Mouse (Mus musculus) hindbrain, embryonic 14.5 days (tissue): ENCODE data around the gene E2f7. TPM values are rescaled to one million over a fixed set of nuclear protein-coding genes. Genes with fewer than 3 reads are reported as not detected.

ENCODE experiments used
- ATAC-seq: fragments of 200-750 bp; cut with Nextera tagmentation; 2 replicates; pipeline ENCODE4 v1.8.0; 2017; ENCODE audit warnings: moderate number of reproducible peaks, mild to moderate bottlenecking, moderate TSS enrichment, moderate library complexity; ENCODE audit not compliant: low FRiP score
- DNase-seq: peaks from one replicate; pipeline ENCODE4 v3.0.0-alpha.2; 2015; ENCODE audit warnings: low spot score
- H3K27ac ChIP-seq: fragments of 300-500 bp; sonication (generic); 2 replicates; pipeline ENCODE4 v1.5.1; 2014; ENCODE audit warnings: mild to moderate bottlenecking, moderate library complexity
- H3K27me3 ChIP-seq: fragments of 300-500 bp; sonication (generic); 2 replicates; pipeline ENCODE4 v1.6.1; 2014; ENCODE audit warnings: mild to moderate bottlenecking, low read length, mixed read lengths; ENCODE audit not compliant: control insufficient read depth, insufficient read depth
- H3K36me3 ChIP-seq: fragments of 300-500 bp; sonication (generic); replicated peaks from 2 replicates; pipeline ENCODE4 v1.6.1; 2014; ENCODE audit not compliant: control insufficient read depth, insufficient read depth
- H3K4me1 ChIP-seq: fragments of 300-500 bp; sonication (generic); replicated peaks from 2 replicates; pipeline ENCODE4 v1.6.1; 2014; ENCODE audit warnings: antibody characterized with exemption, low read length, mixed read lengths; ENCODE audit not compliant: control insufficient read depth, insufficient read depth
- H3K4me2 ChIP-seq: fragments of 300-500 bp; sonication (generic); replicated peaks from 2 replicates; pipeline ENCODE4 v1.6.1; 2014; ENCODE audit warnings: mild to moderate bottlenecking, moderate library complexity
- H3K4me3 ChIP-seq: fragments of 300-500 bp; sonication (generic); replicated peaks from 2 replicates; pipeline ENCODE4 v1.5.1; 2014; ENCODE audit warnings: mild to moderate bottlenecking, low read length
- H3K9ac ChIP-seq: fragments of 300-500 bp; sonication (generic); 2 replicates; pipeline ENCODE4 v1.6.1; 2014
- H3K9me3 ChIP-seq: fragments of 300-500 bp; sonication (generic); 2 replicates; pipeline ENCODE4 v1.6.1; 2016; ENCODE audit warnings: low read length; ENCODE audit not compliant: control insufficient read depth
- WGBS: fragments of 180-500 bp; shearing (Covaris S2); extraction: QIAGEN DNeasy Blood & Tissue Kit; methylation state at CpG from one replicate; pipeline ENCODE4 v1.1.7; 2014; 5-methylcytosine and 5-hydroxymethylcytosine counted together
- polyA plus RNA-seq: library from polyadenylated mRNA; unstranded; fragments of >200 nt; fragmentation: Nextera tagmentation; extraction: Ambion mirVana; gene quantifications from 2 replicates; pipeline ENCODE4 v1.2.1, GENCODE M21; 2014

Gene E2f7
- polyA plus RNA-seq, 1 experiment from 2014 or later: 7.3 TPM

DNA sequence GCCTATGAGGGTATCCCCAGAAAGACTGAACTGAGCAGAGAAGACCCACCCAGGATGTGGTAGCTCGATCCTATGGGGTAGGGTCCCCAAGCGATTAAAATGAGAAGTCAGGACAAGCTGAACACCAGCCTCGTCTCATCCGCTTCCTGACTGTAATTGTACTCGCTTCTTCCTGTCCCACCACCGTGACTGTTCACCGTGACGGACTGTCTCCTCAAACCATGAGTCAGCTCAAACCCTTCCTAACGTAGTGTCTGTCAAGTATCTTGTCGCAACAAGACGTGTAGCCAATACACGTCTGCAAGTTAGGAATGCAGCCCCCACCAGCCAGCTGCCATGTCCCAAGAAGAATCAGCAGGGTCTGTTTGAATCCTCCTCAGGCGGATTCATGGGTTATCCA lies 18.2 kb downstream of the E2f7 start:
- Histone ChIP-seq H3K27me3 (no peaks in the 10 kb centered on the region), H3K9ac (no peak overlapping the region), H3K27ac (no peak overlapping the region), H3K4me2 (no peak overlapping the region), H3K36me3 (peaks cover 22% of the 10 kb centered on the region), H3K4me3 (no peak overlapping the region), H3K9me3 (no peaks in the 10 kb centered on the region), H3K4me1 (0 out of 2 replicates have a peak, but pooled peaks cover 4% of the 10 kb centered on the region)
- no peak for ATAC-seq
- no peak for DNase-seq
- WGBS: 89% methylated on average over 13 of the region's 13 CpGs

GRCm38 (mm10) chr10:110769538-110769937 lies 24.3 kb downstream of the E2f7 start:
- H3K9me3 ChIP-seq: no peaks in the 10 kb centered on the region
- no peak overlapping the region for H3K27ac ChIP-seq
- H3K9ac ChIP-seq: no peak overlapping the region
- H3K4me1 ChIP-seq: no peaks in the 10 kb centered on the region
- ATAC-seq (no peak; the same call in 1 of the 2 replicates), DNase-seq (no peak)
- H3K4me3 ChIP-seq: no peak overlapping the region
- H3K27me3 ChIP-seq: no peaks in the 10 kb centered on the region
- 83% methylated on average over 10 of the region's 10 CpGs for WGBS
- H3K4me2 ChIP-seq: no peak overlapping the region
- peaks cover 15% of the 10 kb centered on the region for H3K36me3 ChIP-seq

- ATAC-seq (no peak), DNase-seq (no peak)
- H3K4me3 ChIP-seq: no peak overlapping the region
- H3K27ac ChIP-seq: no peak overlapping the region
- peaks cover 15% of the 10 kb centered on the region; the same call in 1 of the 2 replicates for H3K36me3 ChIP-seq
- 89% methylated on average over 12 of the region's 12 CpGs for whole genome bisulfite sequencing
- no peak overlapping the region for H3K9ac ChIP-seq
- no peaks in the 10 kb centered on the region for H3K9me3 ChIP-seq
- no peaks in the 10 kb centered on the region for H3K27me3 ChIP-seq
- no peaks in the 10 kb centered on the region for H3K4me1 ChIP-seq
- H3K4me2 ChIP-seq: no peak overlapping the region
Observed at GRCm38 (mm10) chr10:110773201-110773600, 28.0 kb downstream of the E2f7 start.

- WGBS: 94% methylated on average over 14 of the region's 14 CpGs
- DNase-seq (no peak), ATAC-seq (no peak)
- Histone ChIP-seq H3K4me1 (no peaks in the 10 kb centered on the region), H3K27me3 (no peaks in the 10 kb centered on the region), H3K9me3 (no peaks in the 10 kb centered on the region), H3K27ac (no peak overlapping the region), H3K4me3 (no peak overlapping the region), H3K9ac (no peak overlapping the region), H3K36me3 (peaks cover 19% of the 10 kb centered on the region; the same call in 1 of the 2 replicates), H3K4me2 (no peak overlapping the region)
Observed at GRCm38 (mm10) chr10:110773878-110774277, 28.6 kb downstream of the E2f7 start.

- WGBS: 95% methylated on average over 14 of the region's 14 CpGs
- Histone ChIP-seq H3K27ac (no peak overlapping the region), H3K9me3 (no peaks in the 10 kb centered on the region), H3K9ac (no peak overlapping the region), H3K27me3 (no peaks in the 10 kb centered on the region), H3K4me3 (no peak overlapping the region), H3K4me2 (no peak overlapping the region), H3K4me1 (no peaks in the 10 kb centered on the region), H3K36me3 (peaks cover 49% of the 10 kb centered on the region)
- ATAC-seq: no peak
- no peak for DNase-seq
Observed at GRCm38 (mm10) chr10:110781772-110782171, 36.5 kb downstream of the E2f7 start.

DNA sequence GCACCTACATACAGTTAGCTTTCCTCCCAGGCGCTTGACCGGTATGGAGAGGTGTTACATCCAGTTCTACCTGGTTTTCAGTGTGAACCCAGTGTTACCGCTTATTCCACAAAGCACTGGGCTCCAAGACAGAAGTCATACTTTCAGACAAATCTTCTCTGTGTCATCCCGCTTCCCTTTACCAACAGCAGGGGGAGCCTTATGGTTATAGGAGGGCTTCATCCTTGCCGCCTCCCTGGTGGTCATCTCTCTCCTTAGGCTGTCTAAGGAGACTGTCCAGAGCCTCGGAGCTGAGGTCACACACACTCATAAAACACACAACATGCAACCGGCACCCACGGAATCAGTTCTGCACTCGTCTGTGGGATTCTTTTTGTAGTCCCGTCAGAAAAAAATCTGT lies 37.4 kb downstream of the E2f7 start:
- Histone ChIP-seq H3K27me3 (no peaks in the 10 kb centered on the region), H3K9me3 (no peaks in the 10 kb centered on the region), H3K4me2 (no peak overlapping the region), H3K9ac (no peak overlapping the region), H3K36me3 (peaks cover 49% of the 10 kb centered on the region), H3K27ac (no peak overlapping the region), H3K4me3 (no peak overlapping the region), H3K4me1 (no peaks in the 10 kb centered on the region)
- 80% methylated on average over 10 of the region's 10 CpGs for WGBS
- ATAC-seq (no peak), DNase-seq (no peak)

DNA sequence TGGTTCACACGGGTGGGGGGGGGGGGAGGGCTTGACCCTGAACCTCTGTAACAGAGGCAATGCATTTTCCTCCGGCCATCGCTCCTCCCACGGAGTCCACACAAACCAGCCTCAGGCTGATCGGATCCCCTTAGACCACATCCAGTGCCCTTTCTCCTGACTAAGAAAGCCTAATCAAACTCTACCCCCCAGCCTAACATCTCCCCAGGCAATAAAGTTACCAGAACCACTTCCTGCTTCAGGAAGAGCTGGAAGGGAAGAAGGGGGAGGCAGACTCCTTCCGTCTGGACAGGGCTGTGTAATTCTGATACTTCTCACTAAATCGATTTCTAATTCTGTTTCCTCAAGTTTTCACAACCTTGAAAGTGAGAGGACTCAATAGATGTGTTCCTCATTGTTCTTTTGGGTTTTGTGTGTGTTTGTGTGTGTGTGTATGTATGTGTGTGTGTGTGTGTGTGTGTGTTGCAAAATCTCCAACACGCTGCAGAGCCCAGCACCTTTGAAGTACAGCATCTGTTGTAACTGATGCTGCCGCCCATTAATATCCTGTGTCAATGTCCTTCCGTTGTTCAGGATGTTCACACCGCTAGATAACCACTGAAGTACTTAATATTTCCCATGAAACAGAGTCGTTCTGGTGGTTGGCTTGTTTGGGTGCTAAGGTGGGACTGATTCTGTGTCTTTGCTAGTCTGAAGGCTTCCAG lies 43.0 kb downstream of the E2f7 start:
- no peak for DNase-seq
- 79% methylated on average over 12 of the region's 12 CpGs for WGBS
- Histone ChIP-seq H3K4me3 (no peak overlapping the region), H3K9me3 (no peaks in the 10 kb centered on the region), H3K4me1 (no peaks in the 10 kb centered on the region), H3K4me2 (no peak overlapping the region), H3K27ac (no peak overlapping the region), H3K9ac (no peak overlapping the region), H3K27me3 (no peaks in the 10 kb centered on the region), H3K36me3 (peaks cover 6% of the 10 kb centered on the region; the same call in 1 of the 2 replicates)
- ATAC-seq: no peak

DNA sequence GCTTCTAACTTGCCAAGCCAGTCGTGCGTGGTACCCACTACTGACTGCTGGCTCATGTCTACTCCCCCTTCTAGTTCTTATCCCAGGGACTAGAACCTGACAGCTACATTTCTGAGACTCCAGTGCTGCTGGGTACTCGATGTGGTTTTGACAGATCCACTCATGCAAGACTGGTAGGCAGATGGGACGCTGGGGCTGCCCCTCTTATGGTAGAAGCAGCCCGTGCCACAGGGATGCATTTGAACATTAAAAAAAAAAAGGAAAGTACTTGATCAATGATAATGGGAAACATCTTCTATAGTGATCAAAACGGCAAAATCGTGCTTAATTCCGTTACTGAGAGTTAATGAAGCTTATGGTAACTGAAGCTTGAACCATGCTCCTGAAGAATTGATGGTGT lies 44.4 kb downstream of the E2f7 start:
- DNase-seq (no peak), ATAC-seq (no peak)
- H3K36me3 ChIP-seq: peaks cover 4% of the 10 kb centered on the region; the same call in 1 of the 2 replicates
- no peaks in the 10 kb centered on the region for H3K9me3 ChIP-seq
- no peaks in the 10 kb centered on the region for H3K4me1 ChIP-seq
- no peak overlapping the region for H3K27ac ChIP-seq
- no peak overlapping the region for H3K9ac ChIP-seq
- H3K27me3 ChIP-seq: no peaks in the 10 kb centered on the region
- no peak overlapping the region for H3K4me2 ChIP-seq
- WGBS: 84% methylated on average over 8 of the region's 8 CpGs
- H3K4me3 ChIP-seq: no peak overlapping the region

- Histone ChIP-seq H3K4me1 (no peaks in the 10 kb centered on the region), H3K9ac (no peak overlapping the region), H3K27ac (no peak overlapping the region), H3K4me2 (no peak overlapping the region), H3K4me3 (no peak overlapping the region), H3K27me3 (no peaks in the 10 kb centered on the region), H3K9me3 (no peaks in the 10 kb centered on the region), H3K36me3 (no peaks in the 10 kb centered on the region)
- WGBS: 85% methylated on average over 8 of the region's 8 CpGs
- DNase-seq (no peak), ATAC-seq (no peak)
Observed at GRCm38 (mm10) chr10:110793150-110793787, 48.0 kb downstream of the E2f7 start.
